Mouse (Mus musculus) forebrain, embryonic 16.5 days (tissue): ENCODE results near the gene Slc31a1. TPM values are rescaled to one million over a fixed set of nuclear protein-coding genes. Genes with fewer than 3 reads are reported as not detected.

Experiments
- ATAC-seq: fragments of 200-750 bp; cut with Nextera tagmentation; 2 replicates; pipeline ENCODE4 v1.8.0; 2017; ENCODE audit warnings: mild to moderate bottlenecking, moderate library complexity
- H3K27ac ChIP-seq: fragments of 300-500 bp; sonication (generic); 2 replicates; pipeline ENCODE4 v1.5.1; 2014; ENCODE audit warnings: low read length, control low read depth
- H3K27me3 ChIP-seq: fragments of 300-500 bp; sonication (generic); replicated peaks from 2 replicates; pipeline ENCODE4 v1.6.1; 2014; ENCODE audit warnings: low read length; ENCODE audit not compliant: control insufficient read depth, insufficient read depth
- H3K36me3 ChIP-seq: fragments of 300-500 bp; sonication (generic); 2 replicates; pipeline ENCODE4 v1.6.1; 2014; ENCODE audit not compliant: control insufficient read depth, insufficient read depth
- H3K4me1 ChIP-seq: fragments of 300-500 bp; sonication (generic); replicated peaks from 2 replicates; pipeline ENCODE4 v1.6.1; 2014; ENCODE audit warnings: low read length; ENCODE audit not compliant: control insufficient read depth, insufficient read depth
- H3K4me2 ChIP-seq: fragments of 300-500 bp; sonication (generic); 2 replicates; pipeline ENCODE4 v1.6.1; 2014; ENCODE audit warnings: mild to moderate bottlenecking, low read length, control low read depth
- H3K4me3 ChIP-seq: fragments of 300-500 bp; sonication (generic); replicated peaks from 2 replicates; pipeline ENCODE4 v1.5.1; 2014; ENCODE audit warnings: mild to moderate bottlenecking, low read length, control low read depth
- H3K9ac ChIP-seq: fragments of 300-500 bp; sonication (generic); replicated peaks from 2 replicates; pipeline ENCODE4 v1.6.1; 2014; ENCODE audit warnings: low read depth, low read length, control low read depth
- H3K9me3 ChIP-seq: fragments of 300-500 bp; sonication (generic); 2 replicates; pipeline ENCODE4 v1.6.1; 2016; ENCODE audit warnings: low read length; ENCODE audit not compliant: control insufficient read depth
- WGBS: fragments of 180-500 bp; shearing (Covaris S2); extraction: QIAGEN DNeasy Blood & Tissue Kit; methylation state at CpG from one replicate; pipeline ENCODE4 v1.1.7; 2014; 5-methylcytosine and 5-hydroxymethylcytosine counted together
- polyA plus RNA-seq: library from polyadenylated mRNA; unstranded; fragments of >200 nt; fragmentation: Nextera tagmentation; extraction: Ambion mirVana; gene quantifications from 2 replicates; pipeline ENCODE4 v1.2.1, GENCODE M21; 2015

Slc31a1 gene
- polyA plus RNA-seq, 1 experiment from 2014 or later: 39.6 TPM

DNA sequence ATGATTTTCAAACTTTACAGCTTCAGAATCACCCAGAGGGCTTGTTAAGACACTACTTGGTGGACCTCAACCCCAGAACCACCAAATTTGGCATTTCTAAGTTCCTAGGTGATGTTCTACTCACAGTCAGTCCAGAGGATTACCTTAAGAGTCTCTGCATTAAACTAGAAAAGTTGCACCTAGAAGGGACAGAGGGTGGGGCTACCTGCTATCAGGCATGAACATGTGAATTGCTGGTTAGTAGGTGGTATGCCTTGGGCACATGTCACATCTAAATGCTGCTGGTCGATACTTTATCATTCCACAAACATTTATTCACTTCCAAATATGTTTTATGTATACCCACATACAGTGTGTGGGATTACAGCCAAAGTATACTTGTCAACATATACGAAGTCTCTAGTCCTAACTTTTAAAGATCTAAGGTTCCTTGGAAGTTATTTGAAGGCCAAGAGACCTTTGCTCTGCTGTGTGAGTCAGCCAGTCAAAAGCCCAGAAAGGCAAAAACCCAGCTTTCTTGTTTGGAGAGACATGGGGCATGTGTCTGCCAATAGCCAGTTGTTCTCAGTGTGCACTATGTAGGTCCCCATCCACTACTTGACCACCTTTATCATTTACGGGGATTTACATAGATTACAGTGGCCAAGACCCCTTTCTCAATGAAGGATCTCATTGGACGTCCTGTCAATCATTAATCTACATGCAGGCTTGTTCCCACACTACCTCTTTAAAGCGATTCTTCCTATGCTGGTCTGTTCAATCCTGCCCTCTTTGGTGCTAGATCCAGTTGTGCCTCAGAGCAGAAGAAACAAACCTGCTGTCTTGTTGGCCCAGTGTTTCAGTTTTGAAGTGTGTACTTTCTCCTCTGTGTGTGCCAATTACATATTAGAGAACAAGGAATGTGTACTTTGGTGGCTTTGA, 29.3 kb downstream of the Slc31a1 start:
- Histone ChIP-seq H3K4me3 (no peak overlapping the region), H3K27ac (no peak overlapping the region), H3K4me1 (no peaks in the 10 kb centered on the region), H3K9me3 (no peaks in the 10 kb centered on the region), H3K27me3 (no peaks in the 10 kb centered on the region), H3K4me2 (no peak overlapping the region), H3K36me3 (peaks cover 4% of the 10 kb centered on the region), H3K9ac (no peak overlapping the region)
- whole genome bisulfite sequencing: 89% methylated on average over 5 of the region's 5 CpGs
- no peak for ATAC-seq

DNA sequence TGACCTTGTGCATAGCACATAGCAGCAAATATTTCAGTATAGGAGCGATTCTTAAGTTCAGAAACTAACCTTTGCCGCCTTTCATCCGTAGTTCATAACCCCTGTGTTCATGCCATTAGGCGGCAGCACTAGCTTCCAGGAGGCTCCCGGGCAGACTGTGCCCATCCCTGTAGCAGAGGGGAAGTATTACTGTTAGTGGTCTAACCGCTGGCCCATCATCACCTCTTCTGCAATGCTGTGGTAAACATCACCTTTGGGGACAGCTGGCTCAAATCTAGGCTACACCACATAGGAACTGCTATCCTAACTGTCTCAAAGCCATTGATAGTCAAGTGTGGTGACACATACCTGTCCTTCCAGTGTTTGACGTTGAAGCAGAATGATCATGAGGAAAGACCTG, 31.4 kb downstream of the Slc31a1 start:
- Histone ChIP-seq H3K9ac (no peak overlapping the region), H3K36me3 (peaks cover 15% of the 10 kb centered on the region), H3K9me3 (no peaks in the 10 kb centered on the region), H3K4me1 (no peaks in the 10 kb centered on the region), H3K27me3 (no peaks in the 10 kb centered on the region), H3K4me3 (no peak overlapping the region), H3K27ac (no peak overlapping the region), H3K4me2 (no peak overlapping the region)
- WGBS: 89% methylated on average over 7 of the region's 7 CpGs
- no peak for ATAC-seq

DNA sequence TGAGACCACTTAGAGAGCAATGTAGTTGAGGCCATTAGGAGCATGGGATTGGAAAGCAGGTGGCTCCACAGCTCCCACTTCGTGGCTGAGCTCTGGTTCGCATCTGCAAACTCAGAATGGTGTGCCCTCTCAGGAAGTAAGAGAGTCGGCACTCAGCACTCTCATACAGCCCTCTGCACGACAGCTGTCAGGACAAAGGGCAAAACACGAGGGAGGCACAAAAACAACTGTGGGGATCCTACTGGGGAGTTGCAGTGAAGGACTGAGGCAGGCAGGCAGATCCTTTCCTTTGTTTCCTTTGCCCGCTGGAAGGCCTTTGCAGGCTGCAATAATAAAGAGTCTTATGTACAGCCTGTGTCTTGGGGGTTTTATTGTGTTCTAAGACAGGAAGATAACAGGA, 32.9 kb downstream of the Slc31a1 start:
- H3K4me2 ChIP-seq: no peak overlapping the region
- no peak for ATAC-seq
- H3K4me3 ChIP-seq: no peak overlapping the region
- no peak overlapping the region for H3K27ac ChIP-seq
- H3K4me1 ChIP-seq: no peaks in the 10 kb centered on the region
- H3K9me3 ChIP-seq: no peaks in the 10 kb centered on the region
- no peaks in the 10 kb centered on the region for H3K27me3 ChIP-seq
- H3K36me3 ChIP-seq: peaks cover 28% of the 10 kb centered on the region
- H3K9ac ChIP-seq: no peak overlapping the region
- 41% methylated on average over 6 of the region's 6 CpGs for WGBS

DNA sequence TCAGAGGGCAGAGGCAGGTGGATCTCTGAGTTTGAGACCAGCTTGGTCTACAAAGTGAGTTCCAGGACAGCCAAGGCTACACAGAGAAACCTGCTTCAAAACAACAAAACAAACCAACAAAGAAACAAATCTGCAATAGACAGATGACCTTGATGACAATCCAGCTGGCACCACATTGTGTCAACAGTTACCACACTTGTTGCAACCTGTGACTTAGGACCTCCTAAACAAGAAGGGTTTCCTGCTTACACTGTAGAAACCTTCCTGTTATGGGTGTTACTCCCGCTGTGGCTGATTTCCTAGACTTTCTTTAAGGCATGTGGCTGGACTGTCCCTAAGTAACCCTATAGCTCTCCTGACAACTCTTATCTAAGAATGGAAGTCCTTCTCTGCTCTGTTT, 35.3 kb downstream of the Slc31a1 start:
- Histone ChIP-seq H3K27me3 (no peaks in the 10 kb centered on the region), H3K9me3 (no peaks in the 10 kb centered on the region), H3K36me3 (peaks cover 35% of the 10 kb centered on the region), H3K9ac (no peak overlapping the region), H3K4me2 (no peak overlapping the region), H3K4me1 (no peaks in the 10 kb centered on the region), H3K27ac (no peak overlapping the region), H3K4me3 (no peak overlapping the region)
- no peak for ATAC-seq
- 96% methylated on average over 1 of the region's 1 CpGs for WGBS

DNA sequence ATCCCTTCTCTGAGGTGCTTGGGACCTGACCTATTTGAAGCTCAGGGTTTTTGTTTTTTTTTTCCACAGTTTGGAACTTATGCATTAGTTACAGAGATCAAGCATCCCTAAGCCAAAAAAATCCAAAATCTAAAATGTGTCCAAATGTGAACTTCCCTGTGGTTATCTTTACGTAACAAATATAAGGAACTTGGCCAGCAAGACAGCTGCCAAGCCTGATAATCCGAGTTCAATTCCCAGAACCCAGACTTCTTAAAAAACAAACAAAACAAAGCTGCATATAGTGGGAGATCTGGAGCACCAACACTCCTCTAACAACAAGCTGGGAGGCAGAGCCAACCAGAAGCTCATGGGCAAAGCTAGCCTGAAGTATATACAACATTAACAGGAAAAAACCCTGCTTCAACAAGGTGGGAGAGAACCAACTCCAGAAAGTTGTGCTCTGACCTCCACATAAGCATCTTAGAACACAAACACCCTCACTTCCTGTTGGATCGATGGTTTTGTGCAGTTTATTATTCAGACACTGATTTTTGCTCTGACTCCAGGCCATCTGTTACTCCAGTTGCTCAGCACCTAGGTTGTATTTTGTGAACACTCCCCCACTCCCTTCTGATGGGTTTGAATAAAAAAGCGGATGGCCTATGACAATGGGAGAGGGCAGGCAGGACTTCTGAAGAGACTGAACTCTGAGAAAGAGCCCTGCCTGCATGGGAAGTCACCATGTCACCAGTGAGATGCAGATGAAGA, 37.3 kb downstream of the Slc31a1 start:
- ATAC-seq: no peak
- H3K27ac ChIP-seq: no peak overlapping the region
- H3K27me3 ChIP-seq: no peaks in the 10 kb centered on the region
- H3K9me3 ChIP-seq: no peaks in the 10 kb centered on the region
- H3K4me2 ChIP-seq: no peak overlapping the region
- H3K4me3 ChIP-seq: no peak overlapping the region
- WGBS: 74% methylated on average over 4 of the region's 4 CpGs
- H3K9ac ChIP-seq: no peak overlapping the region
- peaks cover 40% of the 10 kb centered on the region for H3K36me3 ChIP-seq
- no peaks in the 10 kb centered on the region for H3K4me1 ChIP-seq

DNA sequence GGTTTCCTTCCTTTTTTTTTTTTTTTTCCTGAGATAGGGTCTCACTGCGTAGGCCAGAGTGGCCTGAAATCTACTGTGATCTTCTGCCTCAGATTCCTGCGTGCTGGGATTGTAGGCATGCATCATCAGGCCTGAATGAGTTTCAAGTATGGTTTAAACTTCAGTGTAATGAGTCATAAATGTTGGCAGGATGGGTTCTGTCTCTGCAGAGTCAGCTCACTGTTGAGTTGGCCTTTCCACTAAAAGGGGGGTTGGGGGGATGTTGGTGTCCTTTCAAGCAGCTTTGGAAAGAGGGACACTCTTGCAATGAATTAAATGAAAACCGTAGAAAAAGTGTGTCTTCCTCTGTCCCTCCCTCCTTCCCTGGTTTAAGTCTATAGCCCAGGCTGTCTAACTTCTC, 38.4 kb downstream of the Slc31a1 start:
- Histone ChIP-seq H3K4me2 (no peak overlapping the region), H3K27me3 (no peaks in the 10 kb centered on the region), H3K9me3 (no peaks in the 10 kb centered on the region), H3K36me3 (peaks cover 40% of the 10 kb centered on the region), H3K27ac (no peak overlapping the region), H3K4me1 (no peaks in the 10 kb centered on the region), H3K4me3 (no peak overlapping the region), H3K9ac (no peak overlapping the region)
- WGBS: 90% methylated on average over 3 of the region's 3 CpGs
- no peak for ATAC-seq

DNA sequence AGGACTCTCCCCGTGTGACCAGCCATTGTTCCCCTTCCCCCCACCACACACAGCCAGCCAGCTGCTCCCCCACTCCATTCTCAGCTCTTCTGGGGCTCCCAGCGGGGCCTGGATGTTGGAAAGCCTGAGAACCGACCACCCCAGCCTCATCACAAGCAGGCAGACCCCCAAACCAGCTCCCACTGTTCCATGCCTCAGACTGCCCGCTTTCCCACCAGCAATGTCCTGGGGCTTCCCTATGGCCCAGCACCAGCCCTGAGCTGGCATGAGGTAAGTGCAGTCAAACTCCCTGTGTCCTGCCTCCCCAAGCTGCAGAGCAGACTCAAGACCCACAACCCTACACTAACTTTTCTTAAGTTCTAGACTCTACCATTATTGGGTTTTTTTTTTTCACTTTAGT, 45.6 kb downstream of the Slc31a1 start:
- Histone ChIP-seq H3K36me3 (peaks cover 3% of the 10 kb centered on the region; the same call in 1 of the 2 replicates), H3K4me3 (no peak overlapping the region), H3K9me3 (no peaks in the 10 kb centered on the region), H3K27me3 (no peaks in the 10 kb centered on the region), H3K9ac (no peak overlapping the region), H3K4me2 (no peak overlapping the region), H3K27ac (no peak overlapping the region), H3K4me1 (peaks cover 28% of the 10 kb centered on the region)
- 83% methylated on average over 4 of the region's 4 CpGs for WGBS
- ATAC-seq: no peak

DNA sequence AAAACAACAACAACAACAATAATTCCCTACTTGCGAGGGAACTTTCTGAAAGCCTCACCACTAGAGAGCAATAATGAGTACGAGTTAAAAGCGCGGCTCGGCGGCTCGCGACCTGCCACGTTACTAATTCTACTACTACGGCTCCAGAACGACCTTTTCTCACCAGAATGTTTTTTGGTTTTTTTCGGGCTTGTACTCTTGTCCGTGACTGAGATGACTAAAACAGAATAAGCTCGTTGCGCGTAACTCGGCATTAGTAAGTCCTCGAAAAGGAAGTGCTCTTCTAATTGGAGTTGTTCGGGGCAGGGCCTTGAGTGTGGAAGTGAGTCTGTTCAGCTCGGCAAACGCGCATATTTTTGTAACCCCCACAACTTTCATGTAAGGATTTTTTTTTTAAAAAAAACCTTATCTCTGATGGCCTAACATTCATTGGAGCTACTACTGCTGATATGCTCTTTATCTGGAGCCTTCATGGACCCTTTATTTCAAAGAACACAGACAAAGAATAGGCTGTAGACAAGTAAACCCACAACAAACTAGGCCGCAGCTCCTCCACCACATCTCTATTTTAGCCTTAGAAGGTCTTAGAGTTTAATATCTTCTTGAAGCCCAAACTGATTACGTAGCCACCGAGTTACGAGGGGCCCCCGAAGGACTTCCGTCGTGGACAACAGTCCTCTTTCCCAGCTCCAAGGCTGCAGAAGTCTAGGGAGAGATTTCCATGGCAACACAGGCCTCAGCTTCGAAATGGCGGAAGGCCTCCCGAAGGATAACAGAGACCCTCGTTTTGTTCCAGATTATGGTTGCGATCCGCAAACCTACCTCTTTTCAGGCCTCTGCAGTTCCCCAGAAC, 47.4 kb downstream of the Slc31a1 start:
- Histone ChIP-seq H3K9ac (peak overlapping the region; percentile 65), H3K4me3 (peak overlapping the region; percentile 73)

More for the DNA sequence above, 47.4 kb downstream of the Slc31a1 start:
- Histone ChIP-seq H3K9me3 (no peaks in the 10 kb centered on the region), H3K4me2 (peak overlapping the region; percentile 48), H3K4me1 (peaks cover 28% of the 10 kb centered on the region), H3K27me3 (no peaks in the 10 kb centered on the region), H3K36me3 (peaks cover 5% of the 10 kb centered on the region; the same call in 1 of the 2 replicates), H3K27ac (peak overlapping the region; percentile 55)
- WGBS: under 1% methylated on average over 35 of the region's 35 CpGs
- ATAC-seq: peak; percentile 57
